Mouse (Mus musculus) heart, postnatal 0 days (tissue): Measurements from ENCODE around the gene Pde4d. TPM values are rescaled to one million over a fixed set of nuclear protein-coding genes. Genes with fewer than 3 reads are reported as not detected.

ENCODE experiments used
- ATAC-seq: fragments of 200-750 bp; cut with Nextera tagmentation; 2 replicates; pipeline ENCODE4 v1.8.0; 2017; ENCODE audit warnings: low read depth, moderate number of reproducible peaks, moderate library complexity; ENCODE audit not compliant: insufficient read depth
- DNase-seq: peaks from one replicate; pipeline ENCODE4 v3.0.0-alpha.2; 2016; ENCODE audit warnings: low spot score
- H3K27ac ChIP-seq: fragments of 300-500 bp; sonication (generic); 2 replicates; pipeline ENCODE4 v1.5.1; 2014; ENCODE audit warnings: low read depth, mild to moderate bottlenecking
- H3K27me3 ChIP-seq: fragments of 300-500 bp; sonication (generic); 2 replicates; pipeline ENCODE4 v1.6.1; 2014; ENCODE audit warnings: low read length, mixed read lengths; ENCODE audit not compliant: control insufficient read depth, insufficient read depth
- H3K36me3 ChIP-seq: fragments of 300-500 bp; sonication (generic); replicated peaks from 2 replicates; pipeline ENCODE4 v1.6.1; 2014; ENCODE audit warnings: low read length, mixed read lengths; ENCODE audit not compliant: control insufficient read depth, insufficient read depth
- H3K4me1 ChIP-seq: fragments of 300-500 bp; sonication (generic); 2 replicates; pipeline ENCODE4 v1.6.1; 2014; ENCODE audit warnings: antibody characterized with exemption; ENCODE audit not compliant: control insufficient read depth, insufficient read depth
- H3K4me2 ChIP-seq: fragments of 300-500 bp; sonication (generic); 2 replicates; pipeline ENCODE4 v1.6.1; 2014; ENCODE audit warnings: low read depth, mild to moderate bottlenecking, low read length, moderate library complexity
- H3K4me3 ChIP-seq: fragments of 300-500 bp; sonication (generic); 2 replicates; pipeline ENCODE4 v1.5.1; 2014; ENCODE audit warnings: low read depth, low read length
- H3K9ac ChIP-seq: fragments of 300-500 bp; sonication (generic); replicated peaks from 2 replicates; pipeline ENCODE4 v1.6.1; 2014; ENCODE audit warnings: low read depth, low read length, mixed read lengths
- H3K9me3 ChIP-seq: fragments of 300-500 bp; sonication (generic); replicated peaks from 2 replicates; pipeline ENCODE4 v1.6.1; 2016; ENCODE audit warnings: low read length; ENCODE audit not compliant: control insufficient read depth
- CTCF ChIP-seq: IDR thresholded peaks from 2 replicates; pipeline ENCODE4 v1.5.1; 2016; ENCODE audit warnings: antibody characterized with exemption, control low read depth, low read depth
- EP300 ChIP-seq: IDR thresholded peaks from 2 replicates; pipeline ENCODE4 v1.6.1; 2016; ENCODE audit warnings: antibody characterized with exemption, low read depth
- WGBS: fragments of 180-500 bp; shearing (Covaris S2); extraction: QIAGEN DNeasy Blood & Tissue Kit; methylation state at CpG from one replicate; pipeline ENCODE4 v1.1.7; 2014; 5-methylcytosine and 5-hydroxymethylcytosine counted together
- polyA plus RNA-seq: library from polyadenylated mRNA; unstranded; fragments of >200 nt; fragmentation: Nextera tagmentation; extraction: Ambion mirVana; gene quantifications from 2 replicates; pipeline ENCODE4 v1.2.1, GENCODE M21; 2015
- total RNA-seq: library from RNA; depleted of rRNA; stranded (reverse); fragments of >200 nt; gene quantifications from 2 replicates; pipeline ENCODE4 v1.2.3, GENCODE M21; 2014; ENCODE audit warnings: low replicate concordance

The Pde4d gene
- total and polyA plus RNA-seq, 2 experiments from 2014 or later = 21.9 to 58.0 TPM

DNA sequence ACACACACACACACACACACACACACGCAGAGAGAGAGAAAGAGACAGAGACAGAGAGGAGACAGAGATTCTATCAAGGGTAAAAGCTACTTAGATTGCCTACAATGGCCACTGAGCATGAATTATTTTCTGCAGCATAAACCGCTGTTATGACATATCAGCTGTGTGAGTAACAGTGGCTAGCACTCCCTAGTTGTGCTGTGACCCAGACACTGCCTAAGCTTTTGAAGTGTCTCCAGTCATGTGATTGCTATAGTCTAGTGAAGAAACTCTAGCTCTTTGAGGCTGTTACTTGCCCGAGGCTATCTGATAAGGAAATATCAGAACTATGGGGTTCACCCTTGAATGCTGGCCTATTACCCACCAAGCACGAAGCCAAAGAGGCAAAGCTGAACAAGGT, 1058.7 kb downstream of the Pde4d start:
- no peaks in the 10 kb centered on the region for H3K27me3 ChIP-seq
- DNase-seq (no peak), ATAC-seq (no peak)
- H3K27ac ChIP-seq = no peak overlapping the region
- no peak overlapping the region for H3K9ac ChIP-seq
- no peaks in the 10 kb centered on the region for H3K9me3 ChIP-seq
- TF ChIP-seq EP300 (no peak), CTCF (no peak)
- 68% methylated on average over 4 of the region's 4 CpGs for WGBS
- H3K4me1 ChIP-seq = no peaks in the 10 kb centered on the region
- H3K4me2 ChIP-seq = no peak overlapping the region
- no peaks in the 10 kb centered on the region for H3K36me3 ChIP-seq
- no peak overlapping the region for H3K4me3 ChIP-seq

DNA sequence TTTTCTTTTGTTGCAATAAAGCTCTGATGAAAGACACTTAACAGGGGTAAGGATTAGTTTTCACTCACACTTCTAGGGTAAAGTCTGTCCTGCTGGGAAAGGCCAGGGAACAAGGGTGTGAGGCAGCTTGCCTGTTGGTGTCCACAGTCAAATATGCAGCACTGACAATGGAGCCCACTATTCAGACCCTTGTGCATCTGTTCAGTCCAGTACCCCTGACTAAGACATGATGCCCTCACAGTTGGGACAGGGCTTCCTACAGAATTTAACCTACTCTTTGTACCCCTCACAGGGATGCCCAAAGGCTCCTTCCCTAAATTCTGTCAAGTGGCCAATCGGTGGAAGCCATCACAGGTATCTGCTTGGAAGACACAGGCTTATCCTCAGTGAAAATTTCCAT, 1068.4 kb downstream of the Pde4d start:
- Histone ChIP-seq H3K4me2 (no peak overlapping the region), H3K9me3 (no peaks in the 10 kb centered on the region), H3K36me3 (no peaks in the 10 kb centered on the region), H3K4me3 (no peak overlapping the region), H3K9ac (no peak overlapping the region), H3K4me1 (no peaks in the 10 kb centered on the region), H3K27ac (no peak overlapping the region), H3K27me3 (no peaks in the 10 kb centered on the region)
- WGBS = 82% methylated on average over 1 of the region's 1 CpGs
- ATAC-seq = no peak
- TF ChIP-seq EP300 (no peak), CTCF (no peak)
- DNase-seq = no peak

DNA sequence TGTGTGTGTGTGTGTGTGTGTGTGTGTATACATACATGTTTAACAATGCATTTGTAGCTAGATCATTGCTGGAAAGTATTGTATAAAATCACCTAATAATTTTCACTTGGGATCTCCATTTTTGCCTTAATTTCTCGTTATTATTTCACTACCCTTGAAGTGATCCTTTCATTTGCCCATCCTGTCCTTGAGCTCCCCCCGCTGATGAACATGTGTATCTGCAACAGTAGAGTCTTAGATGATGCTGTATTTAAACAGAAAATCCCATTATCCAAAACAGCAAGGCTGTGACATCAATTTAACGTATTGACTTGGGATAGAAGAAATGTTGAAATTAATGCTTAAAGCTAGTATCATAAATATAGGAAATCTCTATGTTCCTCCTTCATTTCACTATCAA, 1069.7 kb downstream of the Pde4d start:
- no peak for DNase-seq

DNA sequence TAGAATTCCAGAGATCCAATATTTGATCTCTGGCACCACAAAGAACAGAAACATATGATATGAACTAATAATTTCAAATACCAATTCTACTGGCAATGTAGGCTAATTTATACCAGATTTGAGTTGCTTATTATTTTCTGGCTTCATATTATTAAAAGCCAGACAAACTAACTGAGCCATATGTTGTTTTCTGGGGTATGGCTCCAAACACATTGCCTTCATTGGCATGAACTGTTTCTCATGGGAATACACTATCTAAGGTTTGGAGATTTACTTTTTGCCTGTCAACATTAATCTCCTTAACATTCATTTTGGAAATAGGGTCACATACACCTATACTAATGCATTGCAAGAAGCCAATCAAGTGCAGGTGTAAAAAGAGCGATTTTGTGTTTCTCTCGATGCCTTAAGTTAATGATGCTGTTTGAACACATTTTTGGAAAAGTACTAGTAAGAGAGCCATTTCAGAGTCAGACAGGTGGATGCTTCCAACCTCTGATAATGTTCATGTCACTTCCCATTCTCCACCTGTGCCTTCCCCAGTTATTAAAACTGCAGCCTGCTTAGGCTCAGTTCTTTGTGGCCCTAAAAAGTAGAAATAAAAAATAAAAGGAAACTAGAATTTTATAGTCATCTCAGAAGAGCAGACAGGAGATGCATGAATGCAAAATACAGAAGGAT, 1070.4 kb downstream of the Pde4d start:
- Histone ChIP-seq H3K4me3 (no peak overlapping the region), H3K27ac (no peak overlapping the region), H3K9me3 (no peaks in the 10 kb centered on the region), H3K27me3 (no peaks in the 10 kb centered on the region), H3K36me3 (no peaks in the 10 kb centered on the region), H3K4me1 (no peaks in the 10 kb centered on the region), H3K4me2 (no peak overlapping the region), H3K9ac (no peak overlapping the region)
- DNase-seq (no peak), ATAC-seq (no peak)
- 72% methylated on average over 2 of the region's 2 CpGs for WGBS
- TF ChIP-seq EP300 = no peak
- TF ChIP-seq CTCF = no peak

More for the DNA sequence above, 1069.7 kb downstream of the Pde4d start:
- Histone ChIP-seq H3K4me1 (no peaks in the 10 kb centered on the region), H3K9ac (no peak overlapping the region), H3K27ac (no peak overlapping the region), H3K9me3 (no peaks in the 10 kb centered on the region), H3K27me3 (no peaks in the 10 kb centered on the region), H3K36me3 (no peaks in the 10 kb centered on the region), H3K4me3 (no peak overlapping the region), H3K4me2 (no peak overlapping the region)
- 41% methylated on average over 3 of the region's 3 CpGs for WGBS
- TF ChIP-seq CTCF (peak; percentile 71), EP300 (no peak)
- no peak for ATAC-seq

DNA sequence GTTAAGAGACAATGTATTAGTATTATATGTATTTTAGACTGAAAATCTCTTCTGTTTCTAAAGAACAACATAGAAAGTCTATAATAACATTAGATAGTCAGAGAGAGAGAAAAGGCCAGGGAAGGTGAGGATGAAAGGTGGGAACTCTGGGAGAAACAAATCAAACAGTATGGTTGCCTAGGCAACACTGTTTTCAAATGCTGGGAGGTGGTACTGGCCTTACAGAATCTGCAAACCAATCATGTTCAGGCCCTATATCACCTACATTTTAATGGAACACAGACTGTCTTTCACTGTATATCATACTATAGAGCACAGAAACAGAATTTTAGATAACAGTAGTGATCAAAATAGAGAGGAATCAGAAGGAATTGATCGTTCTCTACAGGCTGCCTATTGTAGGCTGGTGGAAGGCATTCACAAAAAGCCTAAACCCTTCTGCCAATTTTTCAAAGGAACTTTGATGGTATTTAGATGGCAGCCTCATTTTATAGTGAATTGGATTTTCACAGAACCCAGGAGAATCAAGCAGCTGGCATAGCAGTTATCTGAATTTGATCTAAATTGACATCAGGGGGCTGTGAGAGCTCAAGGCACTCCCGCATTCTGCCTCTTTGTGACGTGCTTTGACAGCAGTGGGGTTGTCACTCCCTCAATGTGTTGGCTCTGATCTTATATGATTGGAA, 1084.2 kb downstream of the Pde4d start:
- no peak for TF ChIP-seq CTCF
- TF ChIP-seq EP300 = no peak
- Histone ChIP-seq H3K4me3 (no peak overlapping the region), H3K9ac (no peak overlapping the region), H3K27me3 (no peaks in the 10 kb centered on the region), H3K4me2 (no peak overlapping the region), H3K9me3 (no peaks in the 10 kb centered on the region), H3K27ac (no peak overlapping the region), H3K36me3 (no peaks in the 10 kb centered on the region), H3K4me1 (no peaks in the 10 kb centered on the region)
- no peak for DNase-seq
- no peak for ATAC-seq
- 73% methylated on average over 3 of the region's 3 CpGs for WGBS
